Mouse (Mus musculus): ENCODE measurements at regions not wholly inside any gene's neighbourhood (a gene's known extent, or its start where the extent isn't known, plus 50 kb on each side); places are given as distances from the start of the nearest gene placed in this dataset.

DNA sequence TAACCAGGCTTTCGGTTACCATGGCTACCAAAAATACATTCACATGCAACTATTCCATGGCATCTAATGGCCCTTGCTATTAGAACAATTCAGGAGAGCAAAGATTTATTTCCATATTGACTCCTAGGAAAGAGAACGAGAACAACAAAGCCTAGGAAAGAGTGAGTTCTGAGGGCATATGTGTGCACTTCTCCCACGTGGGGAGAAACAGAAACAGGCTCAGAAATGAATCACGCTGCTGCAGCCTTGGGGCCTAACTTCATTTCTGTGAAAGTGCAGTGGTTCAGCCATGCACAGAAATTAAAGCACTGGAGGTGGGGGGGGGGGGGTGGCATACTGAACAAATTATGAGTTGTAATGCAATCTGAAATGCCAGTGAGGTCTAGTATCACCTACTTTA, 55.2 kb upstream of the Kcnmb2 start:
- H3K4me1 ChIP-seq, result peaks cover 4% of the 10 kb centered on the region; the same call in 1 of the 2 replicates
- no peak overlapping the region for H3K27ac ChIP-seq
- H3K4me3 ChIP-seq, result no peak overlapping the region
- H3K27me3 ChIP-seq (ENCODE audit: poor library complexity, severe bottlenecking), result no peaks in the 10 kb centered on the region
- no peaks in the 10 kb centered on the region for H3K36me3 ChIP-seq (replicated peaks)
- no peaks in the 10 kb centered on the region for H3K9me3 ChIP-seq
- WGBS, result 74% methylated on average over 4 of the region's 4 CpGs
- no peak for DNase-seq (ENCODE audit: extremely low spot score, low spot score)
